Mouse (Mus musculus) ES-Bruce4 (cell line): Measurements from ENCODE around the gene Klrg1. TPM values are rescaled to one million over a fixed set of nuclear protein-coding genes. Genes with fewer than 3 reads are reported as not detected.

Experiments used
- H3K27ac ChIP-seq: 2 replicates; pipeline ENCODE4 v1.5.1; 2012; ENCODE audit warnings: low read length, inconsistent platforms; ENCODE audit not compliant: insufficient read depth
- H3K27me3 ChIP-seq: 2 replicates; pipeline ENCODE4 v1.6.1; 2012; ENCODE audit warnings: mild to moderate bottlenecking, low read length, inconsistent platforms; ENCODE audit not compliant: control insufficient read depth, poor library complexity, insufficient read depth, severe bottlenecking
- H3K36me3 ChIP-seq: 2 replicates; pipeline ENCODE4 v1.6.1; 2012; ENCODE audit warnings: inconsistent platforms, mild to moderate bottlenecking, low read length, moderate library complexity; ENCODE audit not compliant: control insufficient read depth, poor library complexity, insufficient read depth, severe bottlenecking
- H3K4me1 ChIP-seq: one replicate; pipeline ENCODE4 v1.8.1; 2011; ENCODE audit warnings: low read length; ENCODE audit not compliant: control insufficient read depth, insufficient read depth
- H3K4me3 ChIP-seq: 2 replicates; pipeline ENCODE4 v1.5.1; 2011; ENCODE audit warnings: low read depth, mild to moderate bottlenecking, low read length
- H3K9ac ChIP-seq: 2 replicates; pipeline ENCODE4 v1.6.1; 2012; ENCODE audit warnings: low read depth, mild to moderate bottlenecking, inconsistent platforms; ENCODE audit not compliant: poor library complexity, severe bottlenecking
- H3K9me3 ChIP-seq: replicated peaks from 2 replicates; pipeline ENCODE4 v1.6.1; 2012; ENCODE audit warnings: mild to moderate bottlenecking, low read length, inconsistent platforms; ENCODE audit not compliant: control insufficient read depth, poor library complexity, insufficient read depth, severe bottlenecking
- CTCF ChIP-seq: IDR thresholded peaks from one replicate; pipeline ENCODE4 v1.8.1; 2011; ENCODE audit warnings: low read depth, low read length
- EP300 ChIP-seq: IDR thresholded peaks from 2 replicates; pipeline ENCODE4 v1.6.1; 2011; ENCODE audit warnings: low read depth, low read length; ENCODE audit not compliant: insufficient read depth
- POLR2A ChIP-seq: IDR thresholded peaks from one replicate; pipeline ENCODE4 v1.8.1; 2011; ENCODE audit warnings: low read length; ENCODE audit not compliant: insufficient read depth
- polyA plus RNA-seq: library from polyadenylated mRNA; stranded (reverse); fragments of >200 nt; gene quantifications from 2 replicates; pipeline ENCODE4 v1.2.4, GENCODE M21; 2011; ENCODE audit warnings: low read depth; ENCODE audit not compliant: missing spikeins, insufficient read depth, insufficient read length

Klrg1 gene
- polyA plus RNA-seq, 1 experiment = not detected

GRCm38 (mm10) chr6:122294290-122294689 is 11.6 kb upstream of the Klrg1 start:
- H3K4me1 ChIP-seq = no peaks in the 10 kb centered on the region
- H3K4me3 ChIP-seq = no peak overlapping the region
- no peak for TF ChIP-seq POLR2A
- no peak for TF ChIP-seq CTCF
- no peak for TF ChIP-seq EP300
- no peaks in the 10 kb centered on the region for H3K36me3 ChIP-seq
- no peak overlapping the region for H3K9ac ChIP-seq
- no peaks in the 10 kb centered on the region for H3K27me3 ChIP-seq
- no peak overlapping the region for H3K27ac ChIP-seq
- H3K9me3 ChIP-seq = no peaks in the 10 kb centered on the region

GRCm38 (mm10) chr6:122293796-122294195 is 11.1 kb upstream of the Klrg1 start:
- no peaks in the 10 kb centered on the region for H3K9me3 ChIP-seq
- TF ChIP-seq CTCF (no peak), EP300 (no peak), POLR2A (no peak)
- H3K27ac ChIP-seq = no peak overlapping the region
- H3K4me3 ChIP-seq = no peak overlapping the region
- no peak overlapping the region for H3K9ac ChIP-seq
- H3K36me3 ChIP-seq = no peaks in the 10 kb centered on the region
- H3K4me1 ChIP-seq = no peaks in the 10 kb centered on the region
- no peaks in the 10 kb centered on the region for H3K27me3 ChIP-seq

- H3K9me3 ChIP-seq = no peaks in the 10 kb centered on the region
Observed at GRCm38 (mm10) chr6:122293121-122293520, 10.4 kb upstream of the Klrg1 start.

GRCm38 (mm10) chr6:122292184-122292583 is 9.5 kb upstream of the Klrg1 start:
- H3K36me3 ChIP-seq = no peaks in the 10 kb centered on the region
- H3K27ac ChIP-seq = no peak overlapping the region
- H3K27me3 ChIP-seq = no peaks in the 10 kb centered on the region
- H3K4me3 ChIP-seq = no peak overlapping the region
- no peaks in the 10 kb centered on the region for H3K9me3 ChIP-seq
- H3K4me1 ChIP-seq = no peaks in the 10 kb centered on the region
- H3K9ac ChIP-seq = no peak overlapping the region
- TF ChIP-seq CTCF (no peak), POLR2A (no peak), EP300 (no peak)

More at GRCm38 (mm10) chr6:122293121-122293520, 10.4 kb upstream of the Klrg1 start:
- TF ChIP-seq CTCF = no peak
- TF ChIP-seq POLR2A = no peak
- TF ChIP-seq EP300 = no peak
- Histone ChIP-seq H3K4me1 (no peaks in the 10 kb centered on the region), H3K27me3 (no peaks in the 10 kb centered on the region), H3K36me3 (no peaks in the 10 kb centered on the region), H3K4me3 (no peak overlapping the region), H3K27ac (no peak overlapping the region), H3K9ac (no peak overlapping the region)

- Histone ChIP-seq H3K36me3 (no peaks in the 10 kb centered on the region), H3K4me3 (no peak overlapping the region), H3K9me3 (no peaks in the 10 kb centered on the region), H3K9ac (no peak overlapping the region), H3K4me1 (no peaks in the 10 kb centered on the region), H3K27me3 (no peaks in the 10 kb centered on the region), H3K27ac (no peak overlapping the region)
- TF ChIP-seq EP300 (no peak), CTCF (no peak), POLR2A (no peak)
Observed at GRCm38 (mm10) chr6:122291735-122292134, 9.1 kb upstream of the Klrg1 start.

GRCm38 (mm10) chr6:122291264-122291663 is 8.6 kb upstream of the Klrg1 start:
- Histone ChIP-seq H3K9me3 (no peaks in the 10 kb centered on the region), H3K9ac (no peak overlapping the region), H3K27ac (no peak overlapping the region), H3K27me3 (no peaks in the 10 kb centered on the region), H3K4me1 (no peaks in the 10 kb centered on the region), H3K4me3 (no peak overlapping the region), H3K36me3 (no peaks in the 10 kb centered on the region)
- no peak for TF ChIP-seq CTCF
- TF ChIP-seq EP300 = no peak
- TF ChIP-seq POLR2A = no peak
